Mouse (Mus musculus): ENCODE measurements around the gene Gramd1b.
A peak's percentile ranks its signal among the peaks of the same experiment; 100 is the strongest.

The Gramd1b gene

GRCm38 (mm10) chr9:40397036-40397435 lies 134.1 kb downstream of the Gramd1b start:
- peak; percentile 67 to 72 for DNase-seq

DNA sequence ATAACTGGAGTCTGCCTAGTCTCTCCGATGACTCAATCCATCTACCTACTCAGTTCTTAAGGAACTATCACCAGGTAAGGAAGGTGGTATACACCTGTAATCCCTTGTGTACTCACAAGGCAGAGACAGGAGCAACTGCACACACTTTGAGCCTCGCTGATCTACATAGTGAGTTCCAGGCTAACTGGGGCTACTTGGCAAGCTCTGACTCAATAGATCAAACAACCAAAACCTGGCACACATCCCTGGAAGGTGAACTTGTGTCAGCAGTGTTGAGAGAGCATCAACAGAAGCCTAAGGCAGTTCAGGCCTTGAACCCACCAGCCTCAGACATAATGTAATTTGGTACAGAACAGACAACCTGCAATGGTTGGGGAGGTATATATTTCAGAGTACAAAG lies 135.0 kb downstream of the Gramd1b start:
- DNase-seq, result no peak

- peak; percentile 71 to 73 for DNase-seq
These were observed 139.1 kb downstream of the Gramd1b start for GRCm38 (mm10) chr9:40391852-40392695.

DNA sequence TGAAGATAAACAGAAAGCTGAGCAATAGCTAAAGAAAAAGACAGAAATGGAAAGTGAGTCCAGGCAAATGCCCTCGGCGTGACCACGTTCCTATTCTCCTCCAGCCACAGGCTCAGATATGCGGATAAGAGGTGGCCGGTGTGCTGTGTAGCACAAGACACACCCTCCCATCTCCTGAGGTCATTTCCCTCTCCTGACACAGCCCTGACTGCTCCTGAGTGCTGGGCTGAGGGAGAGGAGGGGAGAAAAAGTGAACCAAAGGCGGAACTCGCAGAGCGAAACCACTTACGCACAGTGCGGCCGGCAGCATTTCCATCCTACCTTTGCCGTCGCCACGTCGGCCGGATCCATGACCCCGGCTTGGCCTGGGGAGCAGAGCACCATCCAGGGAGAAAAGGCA lies 139.8 kb downstream of the Gramd1b start:
- no peak for DNase-seq

DNA sequence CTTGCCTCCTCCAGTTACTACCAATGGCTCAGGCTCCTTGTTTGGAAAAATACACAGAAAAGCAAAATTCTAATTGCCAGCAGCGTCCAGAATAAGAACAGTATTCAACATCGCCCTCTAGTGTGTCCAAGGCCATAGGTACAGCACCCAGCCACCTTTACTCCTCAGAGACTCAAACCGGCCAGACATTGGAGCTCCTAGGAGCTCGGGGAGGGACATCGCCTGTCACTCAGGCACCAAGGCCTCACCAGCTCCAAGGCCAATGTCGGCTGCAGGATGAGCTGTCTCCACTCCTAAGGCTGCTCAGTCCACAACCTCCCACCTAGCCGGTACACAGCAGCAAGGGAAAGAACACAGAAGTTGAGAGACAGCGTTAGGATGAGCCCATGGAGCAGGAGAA lies 140.3 kb downstream of the Gramd1b start:
- DNase-seq, result peak; percentile 69 to 70

DNA sequence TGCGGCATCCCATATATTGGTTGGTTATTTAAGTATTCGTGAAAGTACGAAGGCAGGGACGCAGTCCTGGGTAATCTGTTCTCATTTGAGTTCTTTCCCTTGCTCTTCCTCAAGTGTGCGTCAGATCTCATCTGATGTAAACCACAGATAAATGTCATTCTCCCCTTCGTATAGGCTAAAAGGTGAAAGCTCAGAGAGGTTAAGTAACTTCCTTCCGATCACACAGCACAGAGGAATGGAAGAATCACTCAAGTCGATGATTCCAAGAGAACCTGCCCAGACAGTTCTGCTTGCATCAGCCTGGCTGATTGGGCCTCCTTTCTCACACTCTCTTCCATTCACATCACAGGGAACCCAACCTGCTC lies 140.8 kb downstream of the Gramd1b start:
- no peak for DNase-seq

- DNase-seq, result no peak
These were observed 141.4 kb downstream of the Gramd1b start for GRCm38 (mm10) chr9:40389669-40390395.

DNA sequence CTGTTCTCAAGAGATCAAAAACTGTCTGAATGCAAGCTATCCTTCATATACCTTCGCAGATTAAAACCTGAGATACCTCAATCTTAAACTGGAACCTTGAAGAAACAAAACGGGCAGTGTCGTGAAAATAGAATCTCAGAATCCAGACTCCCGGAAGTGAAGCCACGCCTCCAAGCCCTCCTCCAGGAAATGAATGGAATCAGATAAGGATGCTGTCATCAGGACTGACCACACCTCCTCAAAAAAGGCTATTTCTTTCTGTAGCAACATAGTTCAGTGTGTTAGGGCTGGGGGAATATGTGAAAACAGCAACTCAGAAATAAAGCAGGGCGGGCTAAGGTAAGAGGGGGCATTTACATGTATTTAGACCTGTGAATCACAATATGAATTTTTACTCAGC lies 142.0 kb downstream of the Gramd1b start:
- DNase-seq, result no peak

- DNase-seq, result peak in 1 of 2 experiments; percentile 67
These were observed 146.4 kb downstream of the Gramd1b start for GRCm38 (mm10) chr9:40384781-40385180.

- peak; percentile 82 to 87 for DNase-seq
These were observed 148.7 kb downstream of the Gramd1b start for GRCm38 (mm10) chr9:40382508-40382907.

- DNase-seq, result peak; percentile 93 to 95
These were observed 149.5 kb downstream of the Gramd1b start for GRCm38 (mm10) chr9:40381416-40382411.

GRCm38 (mm10) chr9:40376711-40377410 lies 154.3 kb downstream of the Gramd1b start:
- DNase-seq, result peak; percentile 24 to 42

- peak; percentile 81 to 82 for DNase-seq
These were observed 155.0 kb downstream of the Gramd1b start for GRCm38 (mm10) chr9:40376139-40376541.

DNA sequence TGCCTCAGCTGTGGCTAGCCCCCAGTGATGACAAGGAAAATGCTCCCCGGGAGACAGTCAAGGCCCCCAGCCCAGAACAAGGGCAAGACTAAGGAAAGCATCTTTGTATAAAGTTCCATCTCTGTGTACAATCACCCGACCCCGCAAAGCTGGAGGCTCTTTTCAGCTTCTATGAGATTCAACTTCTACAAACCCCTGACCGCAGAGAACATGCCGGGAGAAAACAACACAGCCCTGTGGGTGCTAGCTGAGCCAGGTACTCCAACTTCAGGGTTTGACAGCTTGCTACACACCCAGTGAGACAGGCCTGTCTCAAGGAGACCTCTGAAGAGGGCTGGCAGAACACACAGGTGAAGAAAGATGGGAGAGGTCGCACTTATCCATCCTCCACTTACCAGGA lies 155.7 kb downstream of the Gramd1b start:
- peak in 1 of 2 experiments; percentile 42 for DNase-seq

DNA sequence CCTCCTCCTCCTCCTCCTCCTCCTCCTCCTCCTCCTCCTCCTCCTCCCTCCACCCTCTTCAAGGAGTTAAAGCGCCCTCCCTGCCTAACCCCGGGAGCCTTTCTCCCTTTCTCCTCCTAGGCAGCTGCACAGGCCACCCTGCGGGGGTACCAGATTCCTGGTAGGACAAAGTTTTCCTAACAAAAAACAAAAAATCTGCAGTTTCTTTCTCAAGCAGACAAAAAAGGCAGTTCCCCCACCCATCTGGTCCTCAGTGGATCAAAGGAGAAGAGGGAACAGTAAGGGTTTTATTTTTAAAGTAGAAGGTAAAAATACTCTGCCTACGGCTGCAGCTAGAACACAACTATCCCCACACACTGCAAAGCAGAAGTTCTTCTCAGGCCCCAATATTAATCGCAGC lies 156.2 kb downstream of the Gramd1b start:
- no peak for DNase-seq

DNA sequence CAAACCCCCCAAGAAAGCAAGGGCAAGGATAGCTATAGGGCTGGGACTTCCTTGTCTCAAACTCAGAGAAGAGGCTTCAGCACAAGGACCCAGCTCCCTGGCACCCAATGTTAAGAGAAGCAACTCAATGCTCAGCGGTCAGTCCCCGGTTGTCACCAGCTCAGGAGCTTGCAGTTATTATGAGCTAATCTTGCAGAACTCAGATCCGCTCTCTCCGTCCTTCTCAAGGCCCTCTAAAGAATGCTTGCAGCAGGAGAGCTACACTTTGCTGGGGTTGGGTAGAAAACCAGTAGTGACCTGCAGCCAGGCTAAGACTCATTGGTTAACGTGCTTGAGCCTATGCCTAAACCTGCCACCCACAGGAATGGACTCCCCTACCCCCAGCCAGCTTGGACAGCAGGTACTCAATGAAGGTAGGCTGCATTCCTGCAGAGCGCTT lies 156.6 kb downstream of the Gramd1b start:
- DNase-seq, result peak; percentile 33 to 39

DNA sequence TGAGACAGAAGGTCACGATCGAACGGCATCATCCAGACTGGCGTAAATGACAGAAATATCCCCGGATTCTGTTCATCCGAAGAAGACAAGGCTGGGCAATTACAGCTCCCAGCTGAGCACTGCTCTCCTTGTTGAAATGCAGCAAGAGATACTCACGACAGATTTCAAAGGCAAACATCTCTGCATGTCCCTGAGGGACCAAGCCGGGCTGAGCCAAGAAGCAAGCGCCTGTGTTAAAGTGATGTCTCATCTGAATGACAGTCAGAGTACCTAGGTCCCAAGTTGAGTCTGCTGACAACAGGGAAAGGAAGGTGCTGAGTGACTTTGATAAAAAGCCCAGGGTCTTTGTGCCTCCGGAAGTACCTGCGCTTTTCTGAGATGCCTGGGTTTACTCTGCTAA lies 157.1 kb downstream of the Gramd1b start:
- DNase-seq, result peak; percentile 29 to 42

- no peak for DNase-seq
These were observed 161.0 kb downstream of the Gramd1b start for GRCm38 (mm10) chr9:40370151-40370550.

DNA sequence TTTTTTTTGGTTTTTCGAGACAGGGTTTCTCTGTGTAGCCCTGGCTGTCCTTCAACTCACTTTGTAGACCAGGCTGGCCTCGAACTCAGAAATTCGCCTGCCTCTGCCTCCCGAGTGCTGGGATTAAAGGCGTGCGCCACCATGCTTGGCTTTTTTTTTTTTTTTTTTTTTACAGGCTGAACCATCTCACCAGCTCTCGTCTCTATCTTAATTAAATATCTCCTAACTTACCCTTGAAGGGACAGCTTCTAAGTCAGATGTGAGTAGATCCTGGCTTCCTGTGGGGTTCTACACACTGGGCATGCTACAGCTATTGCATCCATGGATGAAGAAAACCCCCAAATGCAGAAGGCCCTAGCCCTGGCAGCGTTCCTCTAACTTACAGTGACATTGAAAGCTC lies 164.4 kb downstream of the Gramd1b start:
- DNase-seq, result no peak

DNA sequence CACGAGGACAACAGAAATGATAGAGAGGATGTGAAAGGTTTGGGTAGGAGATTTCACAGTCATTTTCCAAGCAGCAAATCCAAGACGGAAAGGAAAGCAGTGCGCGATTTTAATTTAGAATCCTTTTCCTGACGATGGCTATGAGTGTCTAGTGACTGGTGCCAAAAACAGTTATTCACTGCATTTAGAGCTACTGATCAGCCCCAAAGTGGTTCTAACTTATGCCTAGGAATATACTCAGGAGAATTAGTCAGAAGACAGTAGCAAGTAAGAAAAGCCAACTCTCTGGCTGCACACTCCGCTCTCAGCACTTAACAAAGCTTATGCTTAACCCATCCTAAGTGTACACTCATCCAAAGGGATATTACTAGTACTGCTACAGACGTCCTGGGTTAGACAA lies 166.9 kb downstream of the Gramd1b start:
- no peak for DNase-seq

GRCm38 (mm10) chr9:40361970-40362369 lies 169.2 kb downstream of the Gramd1b start:
- DNase-seq, result no peak

GRCm38 (mm10) chr9:40358408-40358896 lies 172.7 kb downstream of the Gramd1b start:
- DNase-seq, result peak; percentile 60 to 71

All from cerebellum, postnatal 14 days (tissue).